18 mouse cellular contexts compared by ENCODE assay signal in the genomic region with DNA sequence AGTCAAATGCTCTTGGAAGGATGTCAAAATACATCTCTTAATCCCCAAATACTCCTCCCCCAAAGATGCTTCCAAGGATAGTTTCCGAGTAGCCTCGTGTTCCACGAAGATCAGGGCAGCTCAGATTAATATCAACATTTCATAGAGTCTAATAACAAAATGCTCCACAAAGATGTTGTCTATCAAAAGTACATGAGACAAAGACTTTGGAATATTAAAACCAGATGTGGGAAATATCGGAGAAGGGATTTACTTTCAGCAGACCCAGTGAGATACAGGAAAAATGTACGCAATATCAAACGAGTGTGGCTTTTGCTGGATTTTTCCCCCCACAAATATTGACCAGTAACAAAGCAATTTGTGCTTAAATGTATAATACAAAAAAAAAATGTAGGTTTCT.
"Had no signal": no experiment of that assay in that cellular context is flagged by ENCODE, and none has a peak within 500 bp of the region (broad histone marks: within the 10 kb centered on the region; RNA-seq: fewer than 3 reads in every experiment).

No protein-coding gene starts in this region.

- DNase-seq: lung, embryonic 14.5 days; lung, postnatal 10 days; lung, postnatal 4 days; midbrain, embryonic 14.5 days; retina, postnatal 1 day; right cerebral cortex, adult 18-20 months; right cerebral cortex, postnatal 25 days; right cerebral cortex, postnatal 4 days; spleen, adult 18-20 months; thymus, adult 2 months; thymus, postnatal 25 days; thymus, postnatal 4 days had no signal

- H3K4me1 ChIP-seq: midbrain, embryonic 12.5 days; neural tube, embryonic 13.5 days; neural tube, embryonic 15.5 days had no signal

- H3K4me2 ChIP-seq: lung, embryonic 14.5 days; midbrain, embryonic 12.5 days; neural tube, embryonic 13.5 days; neural tube, embryonic 15.5 days had no signal

- H3K27ac ChIP-seq: midbrain, embryonic 10.5 days; midbrain, embryonic 12.5 days; neural tube, embryonic 13.5 days; neural tube, embryonic 15.5 days had no signal

- H3K36me3 ChIP-seq: midbrain, embryonic 10.5 days; midbrain, embryonic 12.5 days; neural tube, embryonic 13.5 days; neural tube, embryonic 15.5 days had no signal

- H3K9ac ChIP-seq: lung, embryonic 14.5 days; midbrain, embryonic 12.5 days; neural tube, embryonic 13.5 days; neural tube, embryonic 15.5 days had no signal

- H3K4me3 ChIP-seq: midbrain, embryonic 10.5 days; midbrain, embryonic 12.5 days; myocyte; neural tube, embryonic 13.5 days; neural tube, embryonic 15.5 days had no signal

- H3K9me3 ChIP-seq: midbrain, embryonic 10.5 days; neural tube, embryonic 15.5 days had no signal

- ATAC-seq: midbrain, embryonic 16.5 days had no signal
